Comparison of ENCODE assay signal across 10 mouse cellular contexts in genomic region chr12:100480642-100481442, GRCm38 (mm10). TPM values are rescaled to one million over a fixed set of nuclear protein-coding genes. Genes with fewer than 3 reads are reported as not detected.
DNase-seq lines count a peak whose midpoint lies in the region; ATAC-seq lines count a peak whose summit lies in the region.
"Had no signal": no experiment of that assay in that cellular context is flagged by ENCODE, and none has a peak within 500 bp of the region (broad histone marks: within the 10 kb centered on the region; RNA-seq: fewer than 3 reads in every experiment).

No protein-coding gene starts in this region.

- no peaks in the 10 kb centered on the region for H3K9me3 ChIP-seq in hindbrain, embryonic 15.5 days
- H3K9me3 ChIP-seq: liver, embryonic 15.5 days had no signal

- no peak overlapping the region for H3K9ac ChIP-seq in hindbrain, embryonic 15.5 days
- H3K9ac ChIP-seq: liver, embryonic 15.5 days had no signal

- no peak overlapping the region for H3K4me2 ChIP-seq in hindbrain, embryonic 15.5 days
- H3K4me2 ChIP-seq: liver, embryonic 15.5 days had no signal

- H3K27ac ChIP-seq in hindbrain, embryonic 15.5 days (replicated peaks): no peak overlapping the region
- H3K27ac ChIP-seq: liver, embryonic 15.5 days had no signal

- DNase-seq in adrenal gland, postnatal 14 days: peak; percentile 34
- no peak for DNase-seq in adrenal gland, postnatal 10 days
- DNase-seq in left cerebral cortex, adult 18-20 months (ENCODE audit: low spot score in 2 of 2): peak; percentile 74 to 88
- no peak for DNase-seq in left cerebral cortex, postnatal 4 days
- DNase-seq in natural killer cell, adult 2 months (ENCODE audit: low spot score in 2 of 2): peak; percentile 38 to 64
- DNase-seq in adrenal gland, adult 8-10 months: no peak
- DNase-seq in spleen, postnatal 14 days (ENCODE audit: low spot score in 2 of 2): no peak

- H3K4me3 ChIP-seq in hindbrain, embryonic 15.5 days: no peak overlapping the region
- H3K4me3 ChIP-seq: erythroblast, embryonic 14.5 days; liver, embryonic 15.5 days had no signal

- intact Hi-C loops in left cerebral cortex, postnatal 4 days (cut with DNase I): no loop called here

- H3K27me3 ChIP-seq in hindbrain, embryonic 15.5 days: no peaks in the 10 kb centered on the region
- H3K27me3 ChIP-seq: liver, embryonic 15.5 days had no signal

- ATAC-seq in hindbrain, embryonic 15.5 days (ENCODE audit: low FRiP score, low read depth): 0 out of 2 replicates have a peak, but pooled peaks have one; percentile 8

- no peaks in the 10 kb centered on the region for H3K36me3 ChIP-seq in hindbrain, embryonic 15.5 days
- H3K36me3 ChIP-seq: liver, embryonic 15.5 days had no signal

- H3K4me1 ChIP-seq in hindbrain, embryonic 15.5 days (replicated peaks): no peaks in the 10 kb centered on the region

- WGBS in hindbrain, embryonic 15.5 days: 86% methylated on average over 15 of the region's 15 CpGs

RNA-seq across cellular contexts. Expression of gene Ttc7b, which starts 39.8 kb away (rescaled TPM):
- 72.5 and 74.6 TPM in 2 replicates for total RNA-seq in adrenal gland, postnatal 14 days (2021)
- 10 to 100 TPM; 63.4 to 85.3 TPM for total RNA-seq in adrenal gland, postnatal 10 days (2021)
- 100 to 1,000 TPM; 220 to 240 TPM for total RNA-seq in left cerebral cortex, adult 18-20 months (2021)
- 10 to 100 TPM; 78.9 to 85.6 TPM for total RNA-seq in left cerebral cortex, postnatal 4 days (2021)
- 10.1 and 10.8 TPM in 2 replicates for polyA plus RNA-seq in hindbrain, embryonic 15.5 days (2015; fragmentation: Nextera tagmentation; extraction: Ambion mirVana)
- total RNA-seq in adrenal gland, adult 8-10 months (2022): 100 to 1,000 TPM in 1 of 4 experiments, 10 to 100 TPM in 3; 89.9 to 102 (median 95.5) TPM

Comparison
In these comparisons a context has a peak if more than half of its experiments do, and no peak if none do; other contexts are left out.
1. DNase-seq: peak in adrenal gland, postnatal 14 days (single experiment), left cerebral cortex, adult 18-20 months (2 of 2) and natural killer cell, adult 2 months (2 of 2); none in adrenal gland, postnatal 10 days (single experiment), left cerebral cortex, postnatal 4 days (single experiment), adrenal gland, adult 8-10 months (single experiment) and spleen, postnatal 14 days (0 of 2).